Mouse (Mus musculus): Measurements from ENCODE around the gene Hivep1.

GRCm38 (mm10) chr13:42149328-42150071 is 97.7 kb downstream of the Hivep1 start:
- no peak for TF ChIP-seq GATA1 (IDR thresholded peaks at IDR 0.05; ENCODE audit: low read length)
- no peak for TF ChIP-seq TAL1 (IDR thresholded peaks at IDR 0.05; ENCODE audit: low read length)

Data from erythroblast, embryonic 14.5 days (primary cell).